Mouse (Mus musculus) kidney, postnatal 14 days (tissue): ENCODE results near the gene Vmn1r65.
"Not testable (repeated sequence)": the region's sequence is repeated elsewhere in the genome, so short reads cannot be mapped to it uniquely, and the experiment has no call there.

ENCODE experiments used
- DNase-seq: peaks from one replicate; pipeline ENCODE4 v3.0.0; 2022; ENCODE audit warnings: mixed read lengths

The Vmn1r65 gene

GRCm38 (mm10) chr7:6010910-6011309 is at the start of gene Vmn1r65:
Vmn1r65 (minus strand) TSS chr7:6011010.
- DNase-seq = no peak

- DNase-seq = no peak
Measured at GRCm38 (mm10) chr7:6044861-6045260, 34.1 kb upstream of the Vmn1r65 start, which contains the start of gene Nlrp4c. Nlrp4c (plus strand) TSS chr7:6045161.

DNA sequence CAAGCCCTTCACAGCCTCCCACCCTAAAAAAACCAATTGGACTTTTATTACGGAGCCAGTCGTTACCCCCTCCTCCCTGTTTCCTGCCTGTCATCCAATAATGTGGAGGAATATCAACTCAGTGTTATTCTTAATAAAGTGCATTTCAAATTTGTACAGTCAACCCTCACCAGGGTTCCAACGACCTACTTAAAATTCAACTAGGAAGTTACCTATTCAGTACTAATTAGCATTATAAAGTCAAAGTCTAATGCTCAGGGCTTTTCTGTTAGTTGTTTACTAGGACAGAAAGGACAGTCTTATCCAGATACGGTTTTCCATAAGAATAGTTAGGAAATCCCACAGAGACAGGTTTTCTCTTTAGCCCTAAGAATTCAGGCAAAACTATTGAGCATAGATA is 28.4 kb downstream of the Vmn1r65 start:
- DNase-seq = not testable (repeated sequence)

- DNase-seq = not testable (repeated sequence)
Measured at GRCm38 (mm10) chr7:5972546-5972945, 38.3 kb downstream of the Vmn1r65 start.
